Mouse (Mus musculus): ENCODE data around the gene Il1rl2. TPM values are rescaled to one million over a fixed set of nuclear protein-coding genes. Genes with fewer than 3 reads are reported as not detected.
A peak's percentile ranks its signal among the peaks of the same experiment; 100 is the strongest.

The Il1rl2 gene
- polyA plus RNA-seq, 1 experiment = 0.02 TPM

GRCm38 (mm10) chr1:40372951-40373350, 48.5 kb downstream of the Il1rl2 start:
- H3K4me1 ChIP-seq = no peaks in the 10 kb centered on the region
- no peak for TF ChIP-seq GATA1 (IDR thresholded peaks at IDR 0.05; ENCODE audit: borderline replicate concordance, low read length)
- TF ChIP-seq FLI1 (IDR thresholded peaks at IDR 0.05; ENCODE audit: low read length) = no peak
- no peaks in the 10 kb centered on the region for H3K9me3 ChIP-seq
- peaks cover 2% of the 10 kb centered on the region for H3K27me3 ChIP-seq (replicated peaks)
- no peaks in the 10 kb centered on the region for H3K36me3 ChIP-seq (replicated peaks; ENCODE audit: low read length)
- no peak overlapping the region for H3K4me3 ChIP-seq (replicated peaks)

GRCm38 (mm10) chr1:40375148-40375547, 50.7 kb downstream of the Il1rl2 start:
- TF ChIP-seq FLI1 (IDR thresholded peaks at IDR 0.05; ENCODE audit: low read length) (no peak), GATA1 (IDR thresholded peaks at IDR 0.05; ENCODE audit: borderline replicate concordance, low read length) (no peak)

DNA sequence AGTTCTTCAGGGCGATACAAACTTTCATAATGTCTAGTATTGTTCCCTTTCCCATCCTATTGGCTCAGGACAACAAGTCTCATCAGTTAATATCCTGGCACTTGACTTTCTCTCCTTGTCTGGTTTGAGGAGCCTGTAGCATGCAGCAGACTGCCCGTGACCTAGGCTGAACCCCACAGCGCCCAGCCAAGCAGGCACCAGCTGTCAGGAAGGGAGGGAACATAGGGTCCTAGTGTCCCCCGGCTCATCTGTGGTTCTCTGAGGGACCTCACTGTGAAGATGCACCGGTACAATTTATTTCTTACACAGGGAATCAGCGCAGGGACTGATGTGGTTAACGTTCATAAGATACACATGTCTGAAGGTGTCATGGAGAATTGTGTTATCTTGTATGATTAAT, 52.3 kb downstream of the Il1rl2 start:
- H3K36me3 ChIP-seq (replicated peaks; ENCODE audit: low read length) = no peaks in the 10 kb centered on the region
- no peak for TF ChIP-seq GATA1 (IDR thresholded peaks at IDR 0.05; ENCODE audit: borderline replicate concordance, low read length)
- TF ChIP-seq FLI1 (IDR thresholded peaks at IDR 0.05; ENCODE audit: low read length) = no peak
- no peak overlapping the region for H3K4me3 ChIP-seq (replicated peaks)
- no peaks in the 10 kb centered on the region for H3K27me3 ChIP-seq (replicated peaks)
- H3K4me1 ChIP-seq = peaks cover 8% of the 10 kb centered on the region; the same call in 1 of the 2 replicates
- H3K9me3 ChIP-seq = no peaks in the 10 kb centered on the region

More at GRCm38 (mm10) chr1:40375148-40375547, 50.7 kb downstream of the Il1rl2 start:
- Histone ChIP-seq H3K27me3 (replicated peaks) (peaks cover 2% of the 10 kb centered on the region), H3K4me1 (peaks cover 5% of the 10 kb centered on the region; the same call in 1 of the 2 replicates), H3K36me3 (replicated peaks; ENCODE audit: low read length) (no peaks in the 10 kb centered on the region), H3K9me3 (no peaks in the 10 kb centered on the region), H3K4me3 (replicated peaks) (no peak overlapping the region)

DNA sequence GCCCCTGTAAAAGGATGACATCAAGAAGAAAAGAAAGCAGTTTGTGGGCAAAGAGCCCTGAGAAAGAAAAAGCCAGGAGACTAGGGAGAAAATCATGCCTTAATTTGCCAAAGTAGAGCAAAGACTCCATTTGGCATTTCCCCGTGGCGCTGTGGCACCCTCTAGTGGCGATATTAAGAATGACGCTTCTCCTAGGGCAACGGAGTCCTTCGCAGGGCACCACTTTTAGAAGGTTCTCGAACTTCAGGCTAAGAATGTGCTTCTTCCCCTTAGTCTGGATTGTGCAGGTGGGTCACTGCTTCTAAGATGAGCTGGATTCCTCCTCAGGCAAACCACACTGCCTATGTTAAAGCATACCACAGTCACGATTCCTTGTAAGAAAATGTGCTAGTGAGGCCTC, 54.4 kb downstream of the Il1rl2 start:
- no peak for TF ChIP-seq FLI1 (IDR thresholded peaks at IDR 0.05; ENCODE audit: low read length)
- TF ChIP-seq GATA1 (IDR thresholded peaks at IDR 0.05; ENCODE audit: borderline replicate concordance, low read length) = no peak
- H3K36me3 ChIP-seq (replicated peaks; ENCODE audit: low read length) = no peaks in the 10 kb centered on the region
- H3K27me3 ChIP-seq (replicated peaks) = no peaks in the 10 kb centered on the region
- peaks cover 8% of the 10 kb centered on the region; the same call in 1 of the 2 replicates for H3K4me1 ChIP-seq
- H3K4me3 ChIP-seq (replicated peaks) = no peak overlapping the region
- no peaks in the 10 kb centered on the region for H3K9me3 ChIP-seq

DNA sequence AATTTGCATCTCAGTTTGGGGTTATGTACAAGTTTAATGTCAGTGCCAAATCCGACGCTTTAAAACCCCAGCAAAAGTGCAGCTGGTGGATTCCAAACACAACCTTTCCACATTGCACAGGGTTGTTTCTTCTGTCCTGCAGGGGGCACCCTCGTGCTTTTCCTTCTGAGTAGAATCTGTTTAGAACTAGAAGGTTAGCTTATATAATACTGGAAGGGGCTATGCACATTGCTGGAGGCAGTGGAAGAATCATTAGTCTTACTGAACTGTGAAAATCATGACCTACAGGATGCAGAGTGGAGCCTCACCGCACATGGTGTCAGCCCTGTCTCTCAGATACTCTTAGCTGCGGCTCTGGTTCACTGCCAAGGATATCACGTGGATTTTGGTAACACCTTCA, 55.7 kb downstream of the Il1rl2 start:
- H3K36me3 ChIP-seq (replicated peaks; ENCODE audit: low read length) = no peaks in the 10 kb centered on the region
- peaks cover 8% of the 10 kb centered on the region; the same call in 1 of the 2 replicates for H3K4me1 ChIP-seq
- H3K27me3 ChIP-seq (replicated peaks) = no peaks in the 10 kb centered on the region
- no peak for TF ChIP-seq FLI1 (IDR thresholded peaks at IDR 0.05; ENCODE audit: low read length)
- no peak for TF ChIP-seq GATA1 (IDR thresholded peaks at IDR 0.05; ENCODE audit: borderline replicate concordance, low read length)
- no peak overlapping the region for H3K4me3 ChIP-seq (replicated peaks)
- H3K9me3 ChIP-seq = no peaks in the 10 kb centered on the region

DNA sequence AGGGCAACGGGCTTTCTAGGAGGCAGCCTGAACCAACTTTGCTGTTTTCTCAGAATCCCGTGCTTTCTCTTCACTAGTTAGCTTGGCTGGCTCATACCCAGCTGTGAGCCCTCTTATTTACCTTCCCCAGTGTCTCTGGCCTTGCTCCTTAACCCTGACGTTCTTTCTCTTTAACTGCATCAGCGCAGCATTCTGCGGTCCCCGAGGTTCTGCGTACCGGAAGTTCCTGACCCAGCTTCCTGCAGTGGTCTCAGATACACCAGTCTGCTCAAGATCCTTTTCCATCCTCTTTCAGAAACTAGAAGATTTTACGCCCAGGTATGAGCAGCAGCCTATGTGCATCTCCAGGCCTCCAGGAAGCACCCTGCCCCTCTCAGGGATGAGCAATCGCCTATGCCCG, 56.6 kb downstream of the Il1rl2 start:
- no peak for TF ChIP-seq FLI1 (IDR thresholded peaks at IDR 0.05; ENCODE audit: low read length)
- no peak for TF ChIP-seq GATA1 (IDR thresholded peaks at IDR 0.05; ENCODE audit: borderline replicate concordance, low read length)
- H3K36me3 ChIP-seq (replicated peaks; ENCODE audit: low read length) = no peaks in the 10 kb centered on the region
- H3K4me3 ChIP-seq (replicated peaks) = no peak overlapping the region
- peaks cover 8% of the 10 kb centered on the region; the same call in 1 of the 2 replicates for H3K4me1 ChIP-seq
- no peaks in the 10 kb centered on the region for H3K27me3 ChIP-seq (replicated peaks)
- H3K9me3 ChIP-seq = no peaks in the 10 kb centered on the region

GRCm38 (mm10) chr1:40382841-40383240, 58.4 kb downstream of the Il1rl2 start:
- TF ChIP-seq GATA1 (IDR thresholded peaks at IDR 0.05; ENCODE audit: borderline replicate concordance, low read length) = no peak
- no peak for TF ChIP-seq FLI1 (IDR thresholded peaks at IDR 0.05; ENCODE audit: low read length)
- H3K9me3 ChIP-seq = no peaks in the 10 kb centered on the region
- no peak overlapping the region for H3K4me3 ChIP-seq (replicated peaks)
- H3K27me3 ChIP-seq (replicated peaks) = no peaks in the 10 kb centered on the region
- peaks cover 8% of the 10 kb centered on the region; the same call in 1 of the 2 replicates for H3K4me1 ChIP-seq
- H3K36me3 ChIP-seq (replicated peaks; ENCODE audit: low read length) = no peaks in the 10 kb centered on the region

GRCm38 (mm10) chr1:40384931-40385545, 60.6 kb downstream of the Il1rl2 start:
- Histone ChIP-seq H3K27me3 (replicated peaks) (no peaks in the 10 kb centered on the region), H3K36me3 (replicated peaks; ENCODE audit: low read length) (no peaks in the 10 kb centered on the region), H3K9me3 (no peaks in the 10 kb centered on the region), H3K4me3 (replicated peaks) (peak overlapping the region; percentile 54), H3K4me1 (peaks cover 4% of the 10 kb centered on the region; the same call in 1 of the 2 replicates)
- TF ChIP-seq GATA1 (IDR thresholded peaks at IDR 0.05; ENCODE audit: borderline replicate concordance, low read length) (no peak), FLI1 (IDR thresholded peaks at IDR 0.05; ENCODE audit: low read length) (no peak)

DNA sequence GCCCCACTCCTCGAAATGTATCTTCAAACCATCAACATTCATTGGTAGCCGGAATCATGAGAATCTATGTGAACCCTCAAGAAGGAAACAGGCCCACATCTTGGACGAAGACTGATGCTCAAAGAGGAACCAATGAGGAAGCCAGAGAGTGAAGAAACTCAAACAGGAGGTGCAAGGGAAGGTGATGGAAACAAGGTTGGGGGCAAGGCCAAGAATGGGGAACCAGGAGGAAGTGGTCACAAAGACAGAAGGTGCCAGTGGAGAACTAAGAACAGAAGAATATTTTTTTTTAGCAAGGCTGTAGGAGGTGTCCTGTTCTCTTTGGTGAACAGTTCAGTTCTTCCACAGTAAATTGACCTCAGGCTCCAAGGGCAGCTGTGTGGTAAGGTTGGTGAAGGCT, 67.0 kb downstream of the Il1rl2 start:
- no peak for TF ChIP-seq GATA1 (IDR thresholded peaks at IDR 0.05; ENCODE audit: borderline replicate concordance, low read length)
- TF ChIP-seq FLI1 (IDR thresholded peaks at IDR 0.05; ENCODE audit: low read length) = no peak

DNA sequence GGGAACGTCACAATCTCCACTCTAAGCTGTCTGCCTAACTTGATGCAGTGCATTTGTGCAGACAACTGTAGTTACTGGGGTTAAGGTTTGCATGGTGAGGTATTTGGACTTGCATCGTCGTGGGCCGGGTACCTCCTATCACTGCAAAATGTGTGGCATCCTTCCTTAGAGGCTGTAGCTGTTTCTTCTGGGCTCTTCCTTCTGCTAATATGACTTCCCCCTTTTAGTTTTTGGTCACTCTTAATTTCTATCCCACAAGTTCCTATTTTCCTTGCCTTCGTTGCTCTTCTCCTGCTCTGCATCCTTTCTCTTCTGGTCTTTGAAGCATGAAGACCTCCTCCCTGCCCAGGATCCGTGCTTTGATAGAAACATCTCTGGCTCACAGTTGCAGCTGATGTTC, 68.1 kb downstream of the Il1rl2 start:
- Histone ChIP-seq H3K36me3 (replicated peaks; ENCODE audit: low read length) (no peaks in the 10 kb centered on the region), H3K4me1 (peaks cover 26% of the 10 kb centered on the region), H3K9me3 (no peaks in the 10 kb centered on the region), H3K4me3 (replicated peaks) (peak overlapping the region; percentile 50), H3K27me3 (replicated peaks) (no peaks in the 10 kb centered on the region)
- TF ChIP-seq FLI1 (IDR thresholded peaks at IDR 0.05; ENCODE audit: low read length) = no peak
- TF ChIP-seq GATA1 (IDR thresholded peaks at IDR 0.05; ENCODE audit: borderline replicate concordance, low read length) = no peak

More for the DNA sequence above, 67.0 kb downstream of the Il1rl2 start:
- peaks cover 22% of the 10 kb centered on the region for H3K4me1 ChIP-seq
- no peaks in the 10 kb centered on the region for H3K36me3 ChIP-seq (replicated peaks; ENCODE audit: low read length)
- H3K9me3 ChIP-seq = no peaks in the 10 kb centered on the region
- H3K4me3 ChIP-seq (replicated peaks) = no peak overlapping the region
- H3K27me3 ChIP-seq (replicated peaks) = no peaks in the 10 kb centered on the region
